Mouse (Mus musculus): ENCODE measurements around the gene Lrrn4cl. TPM values are rescaled to one million over a fixed set of nuclear protein-coding genes. Genes with fewer than 3 reads are reported as not detected.

Gene Lrrn4cl
- polyA plus RNA-seq, 1 experiment from 2014 or later, result 0.26 TPM

DNA sequence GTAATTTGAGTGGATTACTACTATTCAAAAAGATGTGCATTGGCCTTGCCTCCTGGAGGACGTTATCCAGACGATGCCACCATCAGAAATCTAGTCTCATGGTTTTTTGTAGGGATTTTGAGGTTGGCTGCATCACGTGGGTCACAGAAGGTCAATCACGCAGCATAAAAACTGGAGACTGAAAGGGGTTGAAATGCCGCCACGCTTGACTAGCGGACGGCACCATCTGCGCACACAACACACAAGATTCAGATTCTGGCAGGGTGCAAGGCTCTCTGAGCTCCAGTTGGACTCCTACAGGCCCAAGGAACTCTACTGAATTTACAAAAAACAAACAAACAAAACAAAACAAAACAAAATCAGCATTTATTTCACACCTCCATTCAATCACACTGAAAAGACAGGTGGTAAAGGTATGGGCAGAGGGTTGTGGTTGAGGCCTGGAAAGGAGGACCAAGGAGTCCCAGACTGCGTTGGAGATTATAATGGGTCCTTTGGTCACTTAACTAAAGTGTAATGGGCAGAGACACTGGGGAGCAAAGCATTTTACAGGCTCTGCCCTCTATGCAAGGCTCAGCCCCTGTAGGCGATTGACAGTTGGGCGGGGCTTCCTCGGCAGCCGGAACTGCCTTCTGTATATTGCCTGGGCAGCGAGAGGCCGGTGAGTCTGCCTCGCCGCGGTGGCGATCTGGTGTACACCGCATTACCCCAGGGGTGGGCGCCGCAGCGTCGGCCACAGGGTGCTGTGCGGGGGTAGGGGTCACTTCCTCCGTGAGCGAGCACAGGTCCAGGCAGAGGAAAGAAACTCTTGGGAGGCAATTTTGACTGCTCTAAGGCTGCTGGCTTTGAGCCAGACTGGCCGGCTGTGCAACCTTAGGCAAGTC, 10.4 kb upstream of the Lrrn4cl start:
- Histone ChIP-seq H3K4me1 (ENCODE audit: insufficient read depth) (peaks cover 32% of the 10 kb centered on the region), H3K9ac (replicated peaks) (peak overlapping the region; percentile 82), H3K36me3 (replicated peaks; ENCODE audit: insufficient read depth, low read length) (peaks cover 7% of the 10 kb centered on the region; the same call in 1 of the 2 replicates), H3K27ac (ENCODE audit: low read depth) (peak overlapping the region; percentile 71), H3K4me2 (ENCODE audit: low read depth, low read length) (peak overlapping the region; percentile 93), H3K27me3 (ENCODE audit: insufficient read depth, low read length) (no peaks in the 10 kb centered on the region), H3K9me3 (ENCODE audit: low read length) (no peaks in the 10 kb centered on the region), H3K4me3 (ENCODE audit: low read depth, low read length) (peak overlapping the region; percentile 69)
- DNase-seq (peak; percentile 85), ATAC-seq (peak; percentile 68)
- 27% methylated on average over 29 of the region's 29 CpGs for WGBS (ENCODE audit: insufficient replicate concordance)
- TF ChIP-seq EP300 (IDR thresholded peaks at IDR 0.05; ENCODE audit: low read depth) (no peak), CTCF (IDR thresholded peaks at IDR 0.05; ENCODE audit: low read depth) (0 out of 2 replicates have a peak, but pooled peaks have one; percentile 3)

DNA sequence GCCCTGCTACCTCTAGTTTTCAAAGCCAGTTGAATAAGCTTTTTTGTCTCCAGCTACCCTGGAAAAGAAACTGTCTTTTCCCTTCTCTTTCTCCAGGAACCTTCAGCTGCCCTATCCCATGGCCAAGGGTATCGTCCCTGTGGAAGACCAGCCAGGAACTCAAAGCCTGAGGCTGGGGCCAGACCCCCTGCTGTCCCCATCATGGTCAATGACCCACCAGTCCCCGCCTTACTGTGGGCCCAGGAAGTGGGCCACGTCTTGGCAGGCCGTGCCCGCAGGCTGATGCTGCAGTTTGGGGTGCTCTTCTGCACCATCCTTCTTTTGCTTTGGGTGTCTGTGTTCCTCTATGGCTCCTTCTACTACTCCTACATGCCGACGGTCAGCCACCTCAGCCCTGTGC, 9.6 kb upstream of the Lrrn4cl start:
- Histone ChIP-seq H3K36me3 (replicated peaks; ENCODE audit: insufficient read depth, low read length) (peaks cover 5% of the 10 kb centered on the region), H3K27ac (ENCODE audit: low read depth) (peak overlapping the region; percentile 71; the same call in 1 of the 2 replicates), H3K4me3 (ENCODE audit: low read depth, low read length) (peak overlapping the region; percentile 69), H3K9me3 (ENCODE audit: low read length) (no peaks in the 10 kb centered on the region), H3K9ac (replicated peaks) (peak overlapping the region; percentile 82), H3K27me3 (ENCODE audit: insufficient read depth, low read length) (no peaks in the 10 kb centered on the region), H3K4me2 (ENCODE audit: low read depth, low read length) (peak overlapping the region; percentile 93), H3K4me1 (ENCODE audit: insufficient read depth) (peaks cover 32% of the 10 kb centered on the region)
- TF ChIP-seq CTCF (IDR thresholded peaks at IDR 0.05; ENCODE audit: low read depth), result no peak
- TF ChIP-seq EP300 (IDR thresholded peaks at IDR 0.05; ENCODE audit: low read depth), result no peak
- DNase-seq (no peak), ATAC-seq (no peak)
- WGBS (ENCODE audit: insufficient replicate concordance), result 83% methylated on average over 7 of the region's 7 CpGs

DNA sequence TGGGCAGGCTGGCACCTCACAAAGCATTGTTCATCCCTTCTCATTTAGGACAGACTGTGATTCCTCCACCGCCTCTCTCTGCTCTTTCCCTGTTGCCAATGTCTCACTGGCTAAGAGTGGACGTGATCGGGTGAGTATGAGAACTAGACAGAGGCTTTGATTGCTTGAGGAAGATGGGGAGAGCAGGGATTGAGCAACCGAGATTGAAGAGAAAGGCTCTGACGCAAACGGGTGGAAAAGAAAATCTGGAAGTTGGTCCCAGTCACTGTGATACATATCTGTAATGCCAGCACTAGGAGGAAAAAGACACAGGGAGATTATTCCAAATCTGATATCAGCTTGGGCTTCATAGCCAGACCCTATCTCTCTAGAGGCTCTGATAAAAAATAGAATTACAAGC, 7.6 kb upstream of the Lrrn4cl start:
- WGBS (ENCODE audit: insufficient replicate concordance), result 74% methylated on average over 6 of the region's 6 CpGs
- Histone ChIP-seq H3K36me3 (replicated peaks; ENCODE audit: insufficient read depth, low read length) (peaks cover 24% of the 10 kb centered on the region), H3K4me1 (ENCODE audit: insufficient read depth) (peaks cover 28% of the 10 kb centered on the region), H3K9me3 (ENCODE audit: low read length) (no peaks in the 10 kb centered on the region), H3K4me3 (ENCODE audit: low read depth, low read length) (no peak overlapping the region), H3K27me3 (ENCODE audit: insufficient read depth, low read length) (no peaks in the 10 kb centered on the region), H3K9ac (replicated peaks) (no peak overlapping the region), H3K27ac (ENCODE audit: low read depth) (no peak overlapping the region), H3K4me2 (ENCODE audit: low read depth, low read length) (no peak overlapping the region)
- no peak for ATAC-seq
- TF ChIP-seq CTCF (IDR thresholded peaks at IDR 0.05; ENCODE audit: low read depth) (no peak), EP300 (IDR thresholded peaks at IDR 0.05; ENCODE audit: low read depth) (no peak)
- DNase-seq, result no peak

DNA sequence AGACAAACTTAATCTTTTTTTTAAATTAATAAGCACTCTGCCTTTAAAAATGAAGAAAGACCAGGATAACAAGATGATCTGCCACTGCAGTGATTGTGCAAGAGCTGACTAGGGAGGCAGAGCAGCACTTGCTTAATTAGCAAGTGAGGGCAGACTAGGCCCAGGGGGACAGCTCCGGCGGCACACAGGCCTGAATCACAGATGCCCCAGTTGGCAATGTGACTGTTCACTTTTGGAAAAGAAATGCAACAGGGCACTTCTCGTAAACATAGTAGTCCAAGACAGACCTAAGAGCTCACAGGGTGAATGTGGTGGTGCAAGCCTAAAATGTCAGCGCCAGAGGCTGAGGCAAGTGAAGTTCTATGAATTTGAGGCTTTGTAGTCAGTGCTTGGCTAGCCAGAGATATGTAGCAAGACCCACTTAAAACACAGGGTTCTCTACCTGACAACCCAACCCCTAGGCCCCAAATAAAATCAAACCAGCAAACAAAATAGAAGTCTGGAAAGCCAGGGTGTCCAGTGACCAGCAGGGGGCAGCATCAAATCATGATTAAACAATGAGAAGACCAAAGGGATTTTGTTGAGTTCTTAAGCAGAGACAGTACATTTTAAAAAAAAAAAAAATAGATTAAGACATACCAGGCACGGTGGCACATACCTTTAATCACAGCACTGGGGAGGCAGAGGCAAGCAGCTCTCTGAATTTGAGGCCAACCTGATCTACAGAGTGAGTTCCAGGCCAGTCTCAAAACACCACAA, 6.0 kb upstream of the Lrrn4cl start:
- no peak overlapping the region for H3K4me2 ChIP-seq (ENCODE audit: low read depth, low read length)
- DNase-seq (peak; percentile 83), ATAC-seq (peak; percentile 22)
- H3K27ac ChIP-seq (ENCODE audit: low read depth), result no peak overlapping the region
- H3K27me3 ChIP-seq (ENCODE audit: insufficient read depth, low read length), result no peaks in the 10 kb centered on the region
- TF ChIP-seq CTCF (IDR thresholded peaks at IDR 0.05; ENCODE audit: low read depth), result peak; percentile 82
- no peak for TF ChIP-seq EP300 (IDR thresholded peaks at IDR 0.05; ENCODE audit: low read depth)
- no peaks in the 10 kb centered on the region for H3K9me3 ChIP-seq (ENCODE audit: low read length)
- H3K4me3 ChIP-seq (ENCODE audit: low read depth, low read length), result no peak overlapping the region
- 55% methylated on average over 5 of the region's 5 CpGs for WGBS (ENCODE audit: insufficient replicate concordance)
- no peak overlapping the region for H3K9ac ChIP-seq (replicated peaks)
- H3K4me1 ChIP-seq (ENCODE audit: insufficient read depth), result peaks cover 15% of the 10 kb centered on the region
- H3K36me3 ChIP-seq (replicated peaks; ENCODE audit: insufficient read depth, low read length), result peaks cover 24% of the 10 kb centered on the region

DNA sequence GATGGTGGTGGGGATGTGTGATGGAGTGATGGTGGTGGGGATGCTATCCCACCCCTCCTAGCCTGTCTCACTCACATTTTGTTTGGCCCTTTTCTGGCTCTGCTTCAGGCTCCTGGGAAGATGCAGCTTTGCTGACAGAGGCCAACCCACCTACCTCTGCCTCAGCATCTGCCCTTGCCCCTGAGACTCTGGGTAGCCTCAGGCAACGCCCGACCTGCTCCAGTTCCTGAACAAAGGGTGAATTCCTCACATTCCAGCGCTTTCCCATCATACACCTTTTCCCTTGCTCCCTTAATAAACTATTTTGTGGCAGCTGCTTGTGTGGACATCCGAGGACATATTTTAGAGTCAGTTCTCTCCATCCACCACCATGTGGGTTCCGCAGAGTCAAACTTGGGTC, 2.2 kb upstream of the Lrrn4cl start:
- TF ChIP-seq EP300 (IDR thresholded peaks at IDR 0.05; ENCODE audit: low read depth) (no peak), CTCF (IDR thresholded peaks at IDR 0.05; ENCODE audit: low read depth) (no peak)
- Histone ChIP-seq H3K27ac (ENCODE audit: low read depth) (no peak overlapping the region), H3K4me2 (ENCODE audit: low read depth, low read length) (no peak overlapping the region), H3K27me3 (ENCODE audit: insufficient read depth, low read length) (no peaks in the 10 kb centered on the region), H3K4me1 (ENCODE audit: insufficient read depth) (no peaks in the 10 kb centered on the region), H3K9me3 (ENCODE audit: low read length) (no peaks in the 10 kb centered on the region), H3K36me3 (replicated peaks; ENCODE audit: insufficient read depth, low read length) (peaks cover 20% of the 10 kb centered on the region), H3K4me3 (ENCODE audit: low read depth, low read length) (no peak overlapping the region), H3K9ac (replicated peaks) (no peak overlapping the region)
- DNase-seq (no peak), ATAC-seq (no peak)
- 81% methylated on average over 5 of the region's 5 CpGs for WGBS (ENCODE audit: insufficient replicate concordance)

DNA sequence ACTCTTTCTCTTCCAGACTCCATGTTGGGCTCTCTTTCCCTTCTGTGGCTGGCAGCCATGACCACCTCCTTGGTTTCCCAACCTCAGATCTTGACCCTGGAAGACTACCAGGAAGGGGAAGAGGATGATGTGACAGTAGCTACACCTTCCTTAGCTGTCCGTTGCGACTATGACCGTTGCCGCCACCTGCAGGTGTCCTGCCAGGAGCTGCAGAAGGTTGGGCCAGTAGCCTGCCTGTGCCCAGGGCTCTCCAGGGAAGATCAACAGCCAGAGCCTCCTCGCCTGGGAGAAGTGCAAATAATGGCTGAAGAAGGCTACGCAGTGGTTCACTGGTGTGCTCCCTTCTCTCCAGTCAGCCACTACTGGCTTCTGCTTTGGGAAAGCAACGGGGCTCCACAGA, 1.1 kb downstream of the Lrrn4cl start:
- H3K27ac ChIP-seq (ENCODE audit: low read depth), result no peak overlapping the region
- H3K4me2 ChIP-seq (ENCODE audit: low read depth, low read length), result no peak overlapping the region
- 54% methylated on average over 7 of the region's 7 CpGs for WGBS (ENCODE audit: insufficient replicate concordance)

More for the DNA sequence above, 1.1 kb downstream of the Lrrn4cl start:
- Histone ChIP-seq H3K27me3 (ENCODE audit: insufficient read depth, low read length) (no peaks in the 10 kb centered on the region), H3K9me3 (ENCODE audit: low read length) (no peaks in the 10 kb centered on the region), H3K36me3 (replicated peaks; ENCODE audit: insufficient read depth, low read length) (peaks cover 13% of the 10 kb centered on the region), H3K4me1 (ENCODE audit: insufficient read depth) (no peaks in the 10 kb centered on the region), H3K4me3 (ENCODE audit: low read depth, low read length) (no peak overlapping the region), H3K9ac (replicated peaks) (no peak overlapping the region)
- ATAC-seq (no peak), DNase-seq (no peak)
- TF ChIP-seq CTCF (IDR thresholded peaks at IDR 0.05; ENCODE audit: low read depth) (no peak), EP300 (IDR thresholded peaks at IDR 0.05; ENCODE audit: low read depth) (no peak)
